Mouse (Mus musculus) megakaryocyte-erythroid progenitor cell, adult 5-6 weeks (primary cell): ENCODE measurements around the gene Ppib. TPM values are rescaled to one million over a fixed set of nuclear protein-coding genes. Genes with fewer than 3 reads are reported as not detected.

Source experiments
- ATAC-seq: replicated peaks from 2 replicates; pipeline ENCODE4 v1.8.0; 2016; ENCODE audit warnings: mild to moderate bottlenecking, inconsistent platforms; ENCODE audit not compliant: severe bottlenecking, poor library complexity, low FRiP score, low TSS enrichment
- total RNA-seq, 2 experiments: library from RNA; stranded (forward) in 1 of 2; stranded (reverse) in 1 of 2; fragments of 200-1000, 215-1000 nt in 1 of 2; fragments of >200 nt in 1 of 2; fragmentation: Nextera tagmentation in 1 of 2; gene quantifications; 2 replicates each; pipeline ENCODE4 v1.2.3; 2014 to 2017

Gene Ppib
- total RNA-seq, 2 experiments from 2014 or later, result 412 to 561 TPM

GRCm38 (mm10) chr9:66069583-66069982, 9.6 kb downstream of the Ppib start, which contains the start of gene Snx22:
TSS of gene Snx22 (minus strand) at chr9:66069719.
- peak; percentile 96 for ATAC-seq

GRCm38 (mm10) chr9:66070151-66070550, 10.1 kb downstream of the Ppib start:
- ATAC-seq, result no peak

- ATAC-seq, result no peak
Observed at GRCm38 (mm10) chr9:66072754-66073153, 12.7 kb downstream of the Ppib start.

- no peak for ATAC-seq
Observed at GRCm38 (mm10) chr9:66078072-66078471, 18.1 kb downstream of the Ppib start.

GRCm38 (mm10) chr9:66078493-66078892, 18.5 kb downstream of the Ppib start:
- ATAC-seq, result no peak

GRCm38 (mm10) chr9:66080804-66081459, 20.9 kb downstream of the Ppib start:
- no peak for ATAC-seq

- ATAC-seq, result no peak
Observed at GRCm38 (mm10) chr9:66081999-66082398, 22.0 kb downstream of the Ppib start.

- no peak for ATAC-seq
Observed at GRCm38 (mm10) chr9:66084171-66084570, 24.1 kb downstream of the Ppib start.

- ATAC-seq, result no peak
Observed at GRCm38 (mm10) chr9:66087062-66087461, 27.0 kb downstream of the Ppib start.

- peak; percentile 57; the same call in 1 of the 2 replicates for ATAC-seq
Observed at GRCm38 (mm10) chr9:66088411-66088810, 28.4 kb downstream of the Ppib start.

GRCm38 (mm10) chr9:66090593-66091244, 30.7 kb downstream of the Ppib start:
- no peak for ATAC-seq

GRCm38 (mm10) chr9:66091327-66092231, 31.6 kb downstream of the Ppib start:
- no peak for ATAC-seq

GRCm38 (mm10) chr9:66092664-66093063, 32.6 kb downstream of the Ppib start:
- ATAC-seq, result no peak

- ATAC-seq, result no peak
Observed at GRCm38 (mm10) chr9:66101577-66101976, 41.6 kb downstream of the Ppib start.

GRCm38 (mm10) chr9:66102668-66103067, 42.6 kb downstream of the Ppib start:
- ATAC-seq, result no peak

- no peak for ATAC-seq
Observed at GRCm38 (mm10) chr9:66104601-66105000, 44.6 kb downstream of the Ppib start.

GRCm38 (mm10) chr9:66105168-66105567, 45.1 kb downstream of the Ppib start:
- ATAC-seq, result no peak

GRCm38 (mm10) chr9:66109574-66109973, 49.6 kb downstream of the Ppib start:
- ATAC-seq, result no peak

GRCm38 (mm10) chr9:66110126-66110525, 50.1 kb downstream of the Ppib start:
- ATAC-seq, result no peak
